Mouse (Mus musculus) liver, adult 2 months (tissue): ENCODE measurements at regions not wholly inside any gene's neighbourhood (a gene's known extent, or its start where the extent isn't known, plus 50 kb on each side); places are given as distances from the start of the nearest gene placed in this dataset.
"Not testable (repeated sequence)": the region's sequence is repeated elsewhere in the genome, so short reads cannot be mapped to it uniquely, and the experiment has no call there.

Experiments used
- DNase-seq: peaks from one replicate; pipeline ENCODE4 v3.0.0-alpha.2; 2011; ENCODE audit warnings: low read depth, low spot score; ENCODE audit errors: extremely low read depth
- H3K27ac ChIP-seq: fragments of 200-500 bp; replicated peaks from 2 replicates; pipeline ENCODE4 v1.5.1; 2012; ENCODE audit warnings: low read depth, mild to moderate bottlenecking, control low read depth, inconsistent platforms, low read length; ENCODE audit not compliant: insufficient read depth
- H3K27me3 ChIP-seq: fragments of 200-500 bp; 2 replicates; pipeline ENCODE4 v1.6.1; 2012; ENCODE audit warnings: mild to moderate bottlenecking, moderate library complexity, low read length, inconsistent platforms; ENCODE audit not compliant: control insufficient read depth, insufficient read depth
- H3K36me3 ChIP-seq: fragments of 200-500 bp; 2 replicates; pipeline ENCODE4 v1.6.1; 2012; ENCODE audit warnings: low read length, inconsistent platforms; ENCODE audit not compliant: control insufficient read depth, insufficient read depth
- H3K4me1 ChIP-seq: fragments of 200-500 bp; 2 replicates; pipeline ENCODE4 v1.6.1; 2011; ENCODE audit warnings: low read length; ENCODE audit not compliant: control insufficient read depth, insufficient read depth
- H3K4me3 ChIP-seq: fragments of 200-500 bp; 2 replicates; pipeline ENCODE4 v1.5.1; 2011; ENCODE audit warnings: low read depth, mild to moderate bottlenecking, control low read depth, low read length, moderate library complexity; ENCODE audit not compliant: insufficient read depth
- H3K79me2 ChIP-seq: fragments of 200-500 bp; 2 replicates; pipeline ENCODE4 v1.6.1; 2012; ENCODE audit warnings: inconsistent platforms, mild to moderate bottlenecking, low read length, moderate library complexity; ENCODE audit not compliant: control insufficient read depth, insufficient read depth
- H3K9ac ChIP-seq: fragments of 200-500 bp; 2 replicates; pipeline ENCODE4 v1.6.1; 2012; ENCODE audit warnings: low read depth, mild to moderate bottlenecking, control low read depth, inconsistent platforms, low read length
- CTCF ChIP-seq: fragments of 200-500 bp; IDR thresholded peaks from 2 replicates; pipeline ENCODE4 v1.5.1; 2011; ENCODE audit warnings: low read depth, low read length, control low read depth
- POLR2A ChIP-seq: fragments of 200-500 bp; IDR thresholded peaks from 2 replicates; pipeline ENCODE4 v1.6.1; 2011; ENCODE audit warnings: low read length, control low read depth; ENCODE audit not compliant: insufficient read depth; ENCODE audit errors: extremely low read depth
- WGBS: fragments of 180-500 bp; shearing (Covaris S2); methylation state at CpG from one replicate; pipeline ENCODE4 v1.1.7; 2018; 5-methylcytosine and 5-hydroxymethylcytosine counted together

DNA sequence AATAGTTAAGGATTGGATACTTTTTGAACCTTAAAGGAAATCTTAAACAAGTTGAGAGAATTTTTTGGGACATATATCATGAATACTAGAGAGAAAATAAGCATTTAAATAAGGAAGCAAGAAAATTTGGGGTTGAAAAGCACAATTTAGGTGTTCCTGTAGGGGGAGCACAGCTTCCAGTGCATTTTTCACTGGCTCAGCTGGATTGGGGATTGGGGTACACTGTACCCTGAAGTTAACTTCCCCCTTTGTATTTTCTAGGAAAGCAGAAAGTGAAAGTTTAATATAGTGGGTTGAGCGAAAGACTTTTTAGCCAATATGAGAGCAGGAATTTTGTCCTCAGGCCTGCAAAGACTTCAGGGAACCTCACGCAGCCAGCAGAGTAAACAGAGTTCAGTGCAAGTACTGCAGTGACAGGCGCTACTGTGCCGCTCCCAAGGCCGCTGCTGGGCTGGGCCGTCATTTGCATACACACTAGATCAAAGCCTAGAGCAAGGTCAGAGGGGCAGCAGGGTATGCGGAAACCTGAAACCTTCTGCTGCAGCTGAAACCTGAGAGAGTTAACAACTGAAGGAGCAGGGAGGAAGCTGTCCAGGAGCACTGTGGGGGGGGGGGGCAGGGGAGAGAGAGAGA, 1111.4 kb downstream of the H2al1n start:
- TF ChIP-seq POLR2A (no peak), CTCF (0 out of 2 replicates have a peak, but pooled peaks have one; percentile 1)
- H3K27me3 ChIP-seq: no peaks in the 10 kb centered on the region
- WGBS: 0% methylated on average over 7 of the region's 7 CpGs
- DNase-seq: peak; percentile 65
- no peaks in the 10 kb centered on the region for H3K36me3 ChIP-seq
- no peak overlapping the region for H3K9ac ChIP-seq
- no peak overlapping the region for H3K27ac ChIP-seq
- H3K79me2 ChIP-seq: no peaks in the 10 kb centered on the region
- H3K4me1 ChIP-seq: no peaks in the 10 kb centered on the region
- peak overlapping the region; percentile 41; the same call in 1 of the 2 replicates for H3K4me3 ChIP-seq

DNA sequence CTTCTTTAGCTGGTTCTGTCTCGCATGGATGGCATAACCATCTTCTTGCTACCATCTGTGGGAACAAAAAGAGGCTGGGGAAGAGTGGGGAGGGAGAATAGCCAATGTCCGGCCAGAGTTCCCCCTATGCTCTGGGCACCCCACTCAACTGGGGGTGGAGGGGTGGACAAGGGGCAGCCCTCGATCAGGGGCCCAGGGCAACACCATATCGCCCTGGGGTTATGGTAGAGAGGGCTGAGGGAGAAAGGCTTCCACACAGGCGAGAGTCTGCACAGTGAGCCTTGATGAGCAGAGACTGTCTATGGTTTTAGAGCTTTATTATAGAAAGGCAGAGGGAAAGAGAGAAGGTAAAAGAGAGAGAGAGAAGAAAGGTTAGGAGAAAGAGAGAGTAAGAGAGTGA, 1112.0 kb downstream of the H2al1n start:
- DNase-seq: no peak
- no peaks in the 10 kb centered on the region for H3K79me2 ChIP-seq
- no peak overlapping the region for H3K4me3 ChIP-seq
- H3K9ac ChIP-seq: no peak overlapping the region
- no peak for TF ChIP-seq CTCF
- no peak for TF ChIP-seq POLR2A
- no peaks in the 10 kb centered on the region for H3K4me1 ChIP-seq
- no peak overlapping the region for H3K27ac ChIP-seq
- 63% methylated on average over 5 of the region's 5 CpGs for WGBS
- H3K36me3 ChIP-seq: no peaks in the 10 kb centered on the region
- H3K27me3 ChIP-seq: no peaks in the 10 kb centered on the region

DNA sequence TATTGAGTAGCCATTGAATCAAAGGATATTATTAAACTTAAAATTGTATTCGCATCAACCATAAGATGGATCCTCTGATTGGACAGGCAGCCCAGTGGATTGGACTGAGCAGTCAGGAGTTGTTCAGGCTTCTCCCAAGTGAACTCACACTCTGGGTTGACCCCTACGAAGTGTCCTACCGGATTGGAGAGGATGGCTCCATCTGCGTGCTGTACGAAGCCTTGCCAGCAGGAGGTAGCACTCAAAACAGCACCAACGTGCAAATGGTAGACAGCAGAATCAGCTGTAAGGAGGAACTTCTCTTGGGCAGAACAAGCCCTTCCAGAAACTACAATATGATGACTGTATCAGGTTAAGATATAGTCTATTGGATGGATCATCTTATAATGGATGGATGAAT, 1154.2 kb downstream of the H2al1n start:
- not testable (repeated sequence) for H3K4me1 ChIP-seq, H3K36me3 ChIP-seq, H3K9ac ChIP-seq, H3K4me3 ChIP-seq, H3K27me3 ChIP-seq, DNase-seq, H3K79me2 ChIP-seq, H3K27ac ChIP-seq
- WGBS: 91% methylated on average over 6 of the region's 6 CpGs
